Mouse (Mus musculus) stomach, embryonic 15.5 days (tissue): ENCODE data around the gene Lrp10. TPM values are rescaled to one million over a fixed set of nuclear protein-coding genes. Genes with fewer than 3 reads are reported as not detected.

Experiments
- ATAC-seq: fragments of 200-750 bp; cut with Nextera tagmentation; 2 replicates; pipeline ENCODE4 v1.8.0; 2017; ENCODE audit warnings: low read depth, moderate number of reproducible peaks, moderate TSS enrichment; ENCODE audit not compliant: insufficient read depth, low FRiP score
- H3K27ac ChIP-seq: fragments of 300-500 bp; sonication (generic); 2 replicates; pipeline ENCODE4 v1.5.1; 2015; ENCODE audit warnings: mild to moderate bottlenecking, inconsistent platforms
- H3K27me3 ChIP-seq: fragments of 300-500 bp; sonication (generic); replicated peaks from 2 replicates; pipeline ENCODE4 v1.6.1; 2015; ENCODE audit warnings: inconsistent platforms
- H3K36me3 ChIP-seq: fragments of 300-500 bp; sonication (generic); 2 replicates; pipeline ENCODE4 v1.6.1; 2015; ENCODE audit warnings: inconsistent platforms
- H3K4me1 ChIP-seq: fragments of 300-500 bp; sonication (generic); 2 replicates; pipeline ENCODE4 v1.6.1; 2015; ENCODE audit warnings: inconsistent platforms
- H3K4me2 ChIP-seq: fragments of 300-500 bp; sonication (generic); 2 replicates; pipeline ENCODE4 v1.6.1; 2015; ENCODE audit warnings: mild to moderate bottlenecking, inconsistent platforms
- H3K4me3 ChIP-seq: fragments of 300-500 bp; sonication (generic); replicated peaks from 2 replicates; pipeline ENCODE4 v1.5.1; 2015; ENCODE audit warnings: inconsistent platforms
- H3K9ac ChIP-seq: fragments of 300-500 bp; sonication (generic); 2 replicates; pipeline ENCODE4 v1.6.1; 2015; ENCODE audit warnings: inconsistent platforms
- H3K9me3 ChIP-seq: fragments of 300-500 bp; sonication (generic); 2 replicates; pipeline ENCODE4 v1.6.1; 2016; ENCODE audit warnings: inconsistent platforms
- WGBS: fragments of 180-500 bp; shearing (Covaris S2); methylation state at CpG from one replicate; pipeline ENCODE4 v1.1.7; 2015; 5-methylcytosine and 5-hydroxymethylcytosine counted together
- polyA plus RNA-seq: library from polyadenylated mRNA; unstranded; fragments of >200 nt; fragmentation: Nextera tagmentation; extraction: Ambion mirVana; gene quantifications from 2 replicates; pipeline ENCODE4 v1.2.1, GENCODE M21; 2015

Gene Lrp10
- polyA plus RNA-seq, 1 experiment from 2014 or later, result 49.6 TPM

DNA sequence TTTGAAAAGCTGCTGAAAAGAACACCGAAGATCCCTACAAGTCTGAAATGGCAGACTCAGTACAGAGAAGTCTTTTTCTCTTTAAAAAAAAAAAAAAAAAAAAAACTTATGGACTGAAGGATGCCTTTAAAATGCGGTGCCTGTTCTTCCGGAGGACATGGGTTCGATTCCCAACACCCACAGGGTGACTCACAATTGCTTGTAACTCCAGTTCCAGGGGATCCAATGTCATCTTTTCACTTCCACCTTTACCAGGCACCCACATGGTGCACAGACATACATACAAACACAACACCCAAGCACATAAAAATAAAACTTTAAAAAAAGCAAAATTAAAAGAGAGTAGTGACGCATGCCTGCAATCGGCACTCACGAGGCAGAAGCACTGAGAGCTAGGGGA is 36.2 kb upstream of the Lrp10 start:
- 95% methylated on average over 7 of the region's 7 CpGs for WGBS

GRCm38 (mm10) chr14:54428421-54428820 is 35.5 kb upstream of the Lrp10 start:
- H3K9ac ChIP-seq, result no peak overlapping the region
- 71% methylated on average over 5 of the region's 5 CpGs for WGBS
- H3K4me1 ChIP-seq, result peaks cover 23% of the 10 kb centered on the region
- no peaks in the 10 kb centered on the region for H3K9me3 ChIP-seq
- H3K4me3 ChIP-seq, result no peak overlapping the region
- no peaks in the 10 kb centered on the region for H3K27me3 ChIP-seq
- H3K36me3 ChIP-seq, result no peaks in the 10 kb centered on the region
- no peak overlapping the region for H3K4me2 ChIP-seq
- no peak overlapping the region for H3K27ac ChIP-seq
- ATAC-seq, result no peak

More for the DNA sequence above, 36.2 kb upstream of the Lrp10 start:
- no peaks in the 10 kb centered on the region for H3K36me3 ChIP-seq
- no peak for ATAC-seq
- H3K27me3 ChIP-seq, result no peaks in the 10 kb centered on the region
- no peak overlapping the region for H3K27ac ChIP-seq
- no peak overlapping the region for H3K9ac ChIP-seq
- peaks cover 18% of the 10 kb centered on the region for H3K4me1 ChIP-seq
- peak overlapping the region; percentile 96; the same call in 1 of the 2 replicates for H3K4me3 ChIP-seq
- H3K4me2 ChIP-seq, result peak overlapping the region; percentile 60
- H3K9me3 ChIP-seq, result no peaks in the 10 kb centered on the region

DNA sequence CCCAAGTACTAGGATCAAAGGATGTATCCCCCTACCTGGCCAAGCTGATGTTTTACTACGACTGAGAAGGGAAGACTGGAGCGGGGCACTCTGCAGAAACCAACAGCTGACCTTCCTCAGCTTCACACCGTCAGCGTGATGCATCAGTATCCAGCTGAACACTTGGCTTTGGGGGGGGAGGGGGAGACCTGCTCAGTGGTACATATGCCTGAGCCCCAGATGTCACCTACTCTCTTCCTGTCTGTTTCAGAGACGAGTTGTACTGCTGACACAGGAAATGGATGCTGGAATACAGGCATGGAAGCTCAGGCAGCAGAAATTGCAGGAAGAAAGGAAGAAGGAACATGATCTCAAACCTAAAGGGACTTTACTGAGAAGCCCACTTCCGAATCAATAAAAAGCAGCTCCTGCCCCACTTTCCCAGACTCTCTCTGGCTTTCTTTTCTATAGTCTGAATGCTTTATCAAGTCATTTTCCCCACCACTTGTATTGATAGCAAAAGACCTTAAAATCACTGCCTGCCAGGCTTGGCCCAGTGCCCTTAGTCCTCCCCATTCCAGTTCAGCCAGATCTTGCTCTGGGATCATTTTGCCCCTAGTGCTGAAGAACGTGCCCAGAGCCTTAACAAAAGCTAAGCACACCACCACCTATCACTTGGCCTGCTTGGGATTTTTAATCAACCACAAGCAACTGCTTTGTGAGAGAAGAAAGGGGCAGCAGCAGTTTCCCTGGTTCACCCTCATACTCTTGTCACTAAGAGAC is 34.4 kb upstream of the Lrp10 start:
- no peak overlapping the region for H3K4me3 ChIP-seq
- no peaks in the 10 kb centered on the region for H3K9me3 ChIP-seq
- H3K36me3 ChIP-seq, result no peaks in the 10 kb centered on the region
- no peaks in the 10 kb centered on the region for H3K27me3 ChIP-seq
- no peak overlapping the region for H3K4me2 ChIP-seq
- H3K27ac ChIP-seq, result peak overlapping the region; percentile 97
- H3K9ac ChIP-seq, result no peak overlapping the region
- ATAC-seq, result no peak
- WGBS, result 51% methylated on average over 7 of the region's 7 CpGs
- H3K4me1 ChIP-seq, result peaks cover 34% of the 10 kb centered on the region

DNA sequence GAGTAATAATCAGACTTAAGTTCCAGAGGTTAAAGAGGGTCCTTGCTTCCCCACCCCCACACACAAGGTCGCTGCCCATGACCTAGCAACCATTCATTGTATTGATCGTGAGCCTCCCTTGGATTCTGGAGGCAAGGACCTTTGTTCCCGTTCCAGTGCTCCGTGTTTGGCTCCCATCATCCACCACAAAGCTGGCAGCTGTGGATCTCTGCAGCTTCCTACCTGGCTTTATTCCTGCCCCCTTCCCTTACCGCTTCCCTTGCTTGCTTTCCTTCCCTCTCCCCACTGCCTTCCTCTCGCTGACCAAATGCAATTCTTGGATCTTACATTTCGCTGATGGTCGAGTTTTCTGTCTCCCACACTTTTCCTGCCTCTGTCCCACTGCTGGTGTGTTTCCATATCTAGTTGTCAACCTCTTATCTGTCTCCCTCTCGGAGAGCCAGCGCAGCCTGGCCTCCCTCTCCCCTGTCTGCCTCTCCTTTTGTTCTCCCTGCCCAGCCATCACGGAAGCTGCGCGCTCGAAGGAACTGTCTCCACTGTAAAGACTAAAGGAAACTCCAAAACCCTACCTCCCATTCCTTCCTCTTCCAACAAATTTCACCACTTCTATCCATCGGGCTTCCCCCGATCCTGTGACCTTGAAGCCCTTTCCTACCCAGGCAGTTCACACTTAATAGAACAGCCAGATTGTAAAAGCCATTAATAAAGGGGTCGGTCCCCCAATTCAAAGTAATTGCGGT is 33.4 kb upstream of the Lrp10 start:
- no peak for ATAC-seq
- H3K27me3 ChIP-seq, result no peaks in the 10 kb centered on the region
- H3K4me3 ChIP-seq, result peak overlapping the region; percentile 72
- H3K4me2 ChIP-seq, result peak overlapping the region; percentile 74
- H3K4me1 ChIP-seq, result peaks cover 36% of the 10 kb centered on the region
- H3K9ac ChIP-seq, result peak overlapping the region; percentile 91; the same call in 1 of the 2 replicates
- H3K9me3 ChIP-seq, result no peaks in the 10 kb centered on the region
- H3K27ac ChIP-seq, result peak overlapping the region; percentile 97
- no peaks in the 10 kb centered on the region for H3K36me3 ChIP-seq
- 7% methylated on average over 18 of the region's 18 CpGs for WGBS

- Histone ChIP-seq H3K36me3 (0 out of 2 replicates have a peak, but pooled peaks cover 3% of the 10 kb centered on the region), H3K27ac (peak within 1 kb of the TSS; percentile 97), H3K4me1 (peaks cover 36% of the 10 kb centered on the region), H3K4me2 (peak within 1 kb of the TSS; percentile 74), H3K9me3 (no peaks in the 10 kb centered on the region), H3K4me3 (peak within 1 kb of the TSS; percentile 72), H3K27me3 (no peaks in the 10 kb centered on the region), H3K9ac (peak within 1 kb of the TSS; percentile 91)
- peak; percentile 21; the same call in 1 of the 2 replicates for ATAC-seq
- WGBS, result under 1% methylated on average over 49 of the region's 49 CpGs
Measured at GRCm38 (mm10) chr14:54431334-54432077, 32.4 kb upstream of the Lrp10 start, which contains the start of gene Mmp14. Gene Mmp14 (plus strand): TSS chr14:54431612.

GRCm38 (mm10) chr14:54432078-54432836 is 31.7 kb upstream of the Lrp10 start:
- ATAC-seq, result peak; percentile 16; the same call in 1 of the 2 replicates
- Histone ChIP-seq H3K27ac (peak overlapping the region; percentile 97), H3K9me3 (no peaks in the 10 kb centered on the region), H3K4me1 (peaks cover 36% of the 10 kb centered on the region), H3K9ac (peak overlapping the region; percentile 91), H3K27me3 (no peaks in the 10 kb centered on the region), H3K4me3 (peak overlapping the region; percentile 72), H3K4me2 (peak overlapping the region; percentile 74), H3K36me3 (peaks cover 10% of the 10 kb centered on the region; the same call in 1 of the 2 replicates)
- 2% methylated on average over 54 of the region's 54 CpGs for WGBS

DNA sequence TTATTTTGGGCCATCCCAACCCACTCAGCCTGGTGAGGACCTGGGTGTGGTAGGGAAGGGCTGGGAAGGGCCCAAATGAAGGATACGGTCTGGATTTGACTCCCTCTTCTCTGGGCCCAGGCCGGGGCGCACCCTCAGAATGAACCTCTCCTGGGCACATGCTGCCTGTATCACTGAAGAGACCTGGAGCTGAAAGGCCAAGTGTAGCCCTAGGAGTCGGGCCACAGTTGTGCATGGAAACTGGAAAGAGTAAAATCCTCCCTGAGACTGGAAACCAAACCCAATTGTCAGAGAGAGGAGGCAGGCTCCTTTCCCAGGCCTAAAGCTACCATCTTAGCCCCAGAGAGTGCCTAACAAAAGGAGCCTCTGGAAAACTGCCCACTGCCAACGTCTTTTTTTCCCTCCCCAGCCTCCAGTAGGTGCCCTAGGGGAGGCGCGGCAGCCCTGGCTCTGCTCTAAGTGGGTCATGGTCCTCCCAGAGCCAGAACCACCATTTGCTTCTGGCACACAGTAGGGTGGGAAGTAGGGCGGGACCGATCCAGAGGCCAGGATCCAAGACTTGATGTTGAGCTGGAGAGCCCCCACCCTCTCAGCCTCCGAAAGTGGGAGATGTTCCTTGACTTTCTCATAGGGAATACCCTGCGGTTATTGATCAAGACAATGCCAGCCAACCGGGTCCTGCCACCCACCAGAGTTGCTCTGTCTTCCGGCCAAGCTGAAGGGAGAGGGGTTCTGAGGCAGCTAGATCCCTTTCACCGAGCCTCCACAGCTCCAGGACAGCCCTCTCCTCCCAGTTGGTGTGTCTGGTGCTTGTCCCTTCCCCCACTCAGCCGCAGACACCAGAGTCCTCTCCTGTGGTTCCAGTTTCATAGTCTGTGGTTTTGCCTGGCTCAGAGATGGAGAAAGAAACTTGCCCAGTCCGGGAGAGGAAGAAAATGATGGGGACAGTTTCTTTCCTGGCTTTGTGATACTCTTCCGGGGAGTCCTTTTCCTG is 30.8 kb upstream of the Lrp10 start:
- Histone ChIP-seq H3K9ac (peak overlapping the region; percentile 91), H3K4me1 (peaks cover 36% of the 10 kb centered on the region), H3K27ac (peak overlapping the region; percentile 97), H3K36me3 (peaks cover 15% of the 10 kb centered on the region; the same call in 1 of the 2 replicates), H3K27me3 (no peaks in the 10 kb centered on the region), H3K4me3 (peak overlapping the region; percentile 72), H3K9me3 (no peaks in the 10 kb centered on the region), H3K4me2 (peak overlapping the region; percentile 74)
- no peak for ATAC-seq
- 22% methylated on average over 17 of the region's 17 CpGs for WGBS

GRCm38 (mm10) chr14:54433941-54434531 is 29.9 kb upstream of the Lrp10 start:
- H3K27me3 ChIP-seq, result no peaks in the 10 kb centered on the region
- H3K9ac ChIP-seq, result peak overlapping the region; percentile 91; the same call in 1 of the 2 replicates
- peak overlapping the region; percentile 97 for H3K27ac ChIP-seq
- H3K9me3 ChIP-seq, result no peaks in the 10 kb centered on the region
- H3K4me1 ChIP-seq, result peaks cover 36% of the 10 kb centered on the region
- H3K4me2 ChIP-seq, result peak overlapping the region; percentile 74
- ATAC-seq, result no peak
- peak overlapping the region; percentile 72 for H3K4me3 ChIP-seq
- WGBS, result 38% methylated on average over 12 of the region's 12 CpGs
- H3K36me3 ChIP-seq, result peaks cover 24% of the 10 kb centered on the region

DNA sequence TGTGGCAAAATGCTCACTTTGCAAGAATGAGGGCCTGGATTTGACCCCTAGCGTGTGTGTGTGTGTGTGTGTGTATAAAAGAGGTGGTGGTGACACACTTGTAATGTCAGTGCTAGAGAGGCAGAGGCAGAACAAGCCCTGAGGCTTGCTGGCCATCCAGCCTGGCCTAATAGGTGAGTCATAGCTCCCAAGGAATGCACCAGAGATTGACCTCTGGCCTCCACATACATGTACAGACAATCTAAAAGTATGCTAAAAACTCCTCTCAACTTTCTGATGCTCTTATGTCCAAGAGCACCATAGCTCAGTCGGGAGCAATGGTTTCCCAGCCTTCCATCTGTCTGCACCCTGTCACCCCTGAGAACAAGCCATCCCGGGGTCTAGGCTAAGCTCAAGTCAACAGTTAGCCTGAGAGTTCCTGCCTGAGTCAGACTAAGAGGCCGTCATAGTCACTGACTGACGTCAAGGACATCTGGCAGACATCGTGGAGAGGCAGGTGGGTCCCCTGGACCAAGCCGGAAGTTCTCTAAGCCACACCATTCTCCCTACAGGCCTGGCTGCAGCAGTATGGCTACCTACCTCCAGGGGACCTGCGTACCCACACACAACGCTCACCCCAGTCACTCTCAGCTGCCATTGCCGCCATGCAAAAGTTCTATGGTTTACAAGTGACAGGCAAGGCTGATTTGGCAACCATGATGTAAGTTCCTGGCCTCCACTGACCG is 28.6 kb upstream of the Lrp10 start:
- H3K36me3 ChIP-seq, result peaks cover 38% of the 10 kb centered on the region
- no peaks in the 10 kb centered on the region for H3K9me3 ChIP-seq
- H3K27me3 ChIP-seq, result no peaks in the 10 kb centered on the region
- 80% methylated on average over 11 of the region's 11 CpGs for WGBS
- H3K4me2 ChIP-seq, result no peak overlapping the region
- H3K4me3 ChIP-seq, result no peak overlapping the region
- peaks cover 27% of the 10 kb centered on the region for H3K4me1 ChIP-seq
- H3K9ac ChIP-seq, result no peak overlapping the region
- no peak for ATAC-seq
- H3K27ac ChIP-seq, result no peak overlapping the region
